In the genomic region with DNA sequence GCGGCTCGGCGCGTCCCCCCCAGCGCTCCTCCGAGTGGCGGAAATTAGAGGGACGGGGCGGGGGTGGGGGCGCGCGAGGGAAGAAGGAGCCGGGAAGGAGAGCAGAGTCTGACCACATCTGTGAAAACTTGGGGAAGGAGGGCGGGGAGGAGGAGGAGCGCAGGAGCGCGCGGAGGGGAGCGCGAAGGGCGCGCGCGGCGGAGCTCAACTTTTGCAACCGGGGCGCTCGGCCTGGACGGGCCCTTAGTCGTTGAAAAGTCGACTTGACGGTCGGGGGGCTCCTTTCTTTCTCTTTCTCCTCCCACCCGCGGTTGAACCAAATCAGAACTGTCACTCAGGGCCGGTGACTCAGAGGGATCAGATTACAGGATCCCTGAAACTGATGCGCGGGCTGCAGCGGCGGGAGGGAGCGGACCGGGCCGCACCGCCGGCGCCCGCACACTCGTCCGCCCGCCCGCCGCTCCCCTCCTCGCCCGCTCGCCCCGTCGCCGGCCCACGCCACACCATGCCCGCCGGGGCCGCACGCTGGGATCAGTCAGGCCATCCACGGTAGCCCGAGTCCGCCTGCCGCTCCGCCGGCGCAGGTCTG, we compare ENCODE assay signal across 8 mouse cellular contexts. TPM values are rescaled to one million over a fixed set of nuclear protein-coding genes. Genes with fewer than 3 reads are reported as not detected.
DNase-seq lines count a peak whose midpoint lies in the region; ATAC-seq lines count a peak whose summit lies in the region.

No protein-coding gene starts in this region.

- peak overlapping the region; percentile 95 for H3K9ac ChIP-seq in lung, embryonic 16.5 days (ENCODE audit: low read length)

- DNase-seq in left cerebral cortex, postnatal 25 days (ENCODE audit: low spot score in 2 of 2) = peak; percentile 6 to 17
- no peak for DNase-seq in left cerebral cortex, postnatal 14 days (ENCODE audit: low spot score in 2 of 2)
- peak; percentile 91 for DNase-seq in embryo, embryonic 11 days
- peak; percentile 61 to 68 for DNase-seq in heart, adult 18-20 months
- DNase-seq in kidney, adult 9 months = peak; percentile 12
- DNase-seq in retina, postnatal 7 days (ENCODE audit: low read depth, low spot score) = peak; percentile 19

- 0% methylated on average over 54 of the region's 70 CpGs for WGBS in lung, embryonic 16.5 days

- H3K9me3 ChIP-seq in lung, embryonic 16.5 days (ENCODE audit: control insufficient read depth, low read length) = no peaks in the 10 kb centered on the region

- no peaks in the 10 kb centered on the region for H3K27me3 ChIP-seq in lung, embryonic 16.5 days (ENCODE audit: control insufficient read depth, insufficient read depth, low read depth, low read length)

- H3K4me2 ChIP-seq in lung, embryonic 16.5 days (ENCODE audit: low read depth, low read length) = peak overlapping the region; percentile 58

- no peaks in the 10 kb centered on the region for H3K36me3 ChIP-seq in lung, embryonic 16.5 days (ENCODE audit: control insufficient read depth, insufficient read depth, low read length)

- ATAC-seq in lung, embryonic 16.5 days (ENCODE audit: low read depth) = peak; percentile 84
- no peak for ATAC-seq in CD4-positive, CD25-positive, alpha-beta regulatory T cell, adult 4 months

- intact Hi-C loops in left cerebral cortex, postnatal 25 days (cut with DNase I) = loop anchor here (5.0 kb wide), 2 partner anchors 79 to 196 kb away; no protein-coding TSS in a partner anchor
- intact Hi-C loops in left cerebral cortex, postnatal 14 days (cut with DNase I) = loop anchor here (5.0 kb wide), 1 partner anchor 79 kb away; no protein-coding TSS in a partner anchor

- H3K4me1 ChIP-seq in lung, embryonic 16.5 days (replicated peaks; ENCODE audit: control insufficient read depth, insufficient read depth, low read length) = peaks cover 22% of the 10 kb centered on the region

- peak overlapping the region; percentile 95 for H3K4me3 ChIP-seq in lung, embryonic 16.5 days (ENCODE audit: low read length)

- H3K27ac ChIP-seq in lung, embryonic 16.5 days (ENCODE audit: low read length) = peak overlapping the region; percentile 98

RNA-seq across cellular contexts. Expression of gene Gli3, which starts 0.6 kb away (rescaled TPM):
- total RNA-seq in left cerebral cortex, postnatal 25 days (2021) = 10 to 100 TPM in 1 of 2 experiments, 1 to 10 TPM in 1; 8.2 to 11.4 TPM
- total RNA-seq in left cerebral cortex, postnatal 14 days (2021) = 10 to 100 TPM; 10.4 to 11.1 TPM
- total RNA-seq in heart, adult 18-20 months (2021) = 1 to 10 TPM; 1.3 to 2.6 TPM
- polyA plus RNA-seq in lung, embryonic 16.5 days (2015; fragmentation: Nextera tagmentation; extraction: Ambion mirVana) = 13.6 and 13.8 TPM in 2 replicates
- not detected for polyA plus RNA-seq in CD4-positive, CD25-positive, alpha-beta regulatory T cell, adult 4 months (2017; shearing (Covaris generic))

Comparison
In these comparisons a context has a peak if more than half of its experiments do, and no peak if none do; other contexts are left out.
1. DNase-seq: peak in left cerebral cortex, postnatal 25 days (2 of 2), embryo, embryonic 11 days (single experiment), heart, adult 18-20 months (2 of 2), kidney, adult 9 months (single experiment) and retina, postnatal 7 days (single experiment); none in left cerebral cortex, postnatal 14 days (0 of 2).